Mouse (Mus musculus): Measurements from ENCODE around the gene Stat4.

GRCm38 (mm10) chr1:52088634-52089033, 101.7 kb downstream of the Stat4 start:
- no peak for TF ChIP-seq CTCF (IDR thresholded peaks at IDR 0.05; ENCODE audit: extremely low read depth, insufficient read length, insufficient replicate concordance, low read depth, low read length)
- no peak for TF ChIP-seq POLR2A (IDR thresholded peaks at IDR 0.05; ENCODE audit: low read depth, low read length)

Measured in small intestine, adult 2 months (tissue).